Mouse (Mus musculus): ENCODE results near the gene Eif2ak4. TPM values are rescaled to one million over a fixed set of nuclear protein-coding genes. Genes with fewer than 3 reads are reported as not detected.

The Eif2ak4 gene
- polyA plus RNA-seq (2017; shearing (Covaris generic)): 11.3 TPM

GRCm38 (mm10) chr2:118388341-118389335 lies at the start of gene Eif2ak4:
Gene Eif2ak4 (plus strand): TSS chr2:118388618.

DNA sequence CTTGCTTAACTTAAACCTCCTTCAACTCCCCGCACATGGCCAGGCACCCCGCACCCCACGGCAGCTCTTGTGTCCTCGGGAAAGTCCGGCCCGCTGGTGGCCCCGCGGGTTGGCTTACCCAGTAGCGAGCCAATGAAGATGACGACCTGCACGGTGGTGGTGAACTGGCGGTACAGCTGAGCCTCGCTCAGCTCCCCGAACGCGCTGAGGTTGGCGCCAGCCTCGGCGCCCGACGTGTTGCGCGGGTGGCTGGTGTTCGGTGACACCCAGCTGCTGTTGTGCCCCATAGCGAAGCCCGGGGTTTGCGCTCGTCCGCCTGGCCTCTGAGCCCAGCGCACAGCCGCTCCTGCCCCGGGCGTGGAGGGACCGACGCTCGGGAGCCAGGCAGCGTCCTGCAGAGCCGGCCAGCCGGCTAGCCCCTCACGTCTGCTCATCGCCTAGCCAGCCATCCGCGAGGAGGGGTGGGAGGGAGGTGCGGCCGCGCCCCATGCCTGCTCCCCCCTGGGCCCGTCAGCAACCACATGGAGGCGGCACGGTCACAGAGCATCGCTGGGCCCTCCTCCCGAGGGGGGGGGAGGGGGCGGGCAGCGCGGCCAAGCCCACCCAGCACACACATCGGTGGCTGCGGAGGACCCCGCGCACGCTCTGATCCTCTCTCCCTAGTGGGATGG lies 15.4 kb upstream of the Eif2ak4 start, which contains the start of gene Gpr176:
Gene Gpr176 (minus strand): TSS at position 519 of the 671 bp plus-strand sequence.

GRCm38 (mm10) chr2:118479550-118479909 lies 91.1 kb downstream of the Eif2ak4 start, which contains the start of gene Srp14:
Gene Srp14 (minus strand): TSS chr2:118479711.

Other genes starting within 250 kb of the Eif2ak4 start
- gene Fsip1, start 131.7 kb upstream of the Eif2ak4 start, polyA plus RNA-seq (2017; shearing (Covaris generic)): not detected
- gene Gpr176, start 15.2 kb upstream of the Eif2ak4 start, polyA plus RNA-seq (2017; shearing (Covaris generic)): not detected
- gene Srp14, start 91.1 kb downstream of the Eif2ak4 start, polyA plus RNA-seq (2017; shearing (Covaris generic)): 347 TPM
- gene Bmf, start 161.1 kb downstream of the Eif2ak4 start, polyA plus RNA-seq (2017; shearing (Covaris generic)): 2.3 TPM
- 12.1 TPM for gene Bub1b, start 209.6 kb downstream of the Eif2ak4 start, polyA plus RNA-seq (2017; shearing (Covaris generic))

Data from activated CD4-positive, CD25-positive, alpha-beta regulatory T cell, adult 9 weeks (primary cell).